Mouse (Mus musculus) erythroblast, embryonic 14.5 days (primary cell): ENCODE results near the gene Tmem160.

Source experiments
- GATA1 ChIP-seq: IDR thresholded peaks from 2 replicates; pipeline ENCODE4 v1.6.1; 2012; ENCODE audit warnings: low read length, inconsistent platforms, mixed read lengths
- TAL1 ChIP-seq: IDR thresholded peaks from 3 replicates; pipeline ENCODE4 v1.6.1; 2012; ENCODE audit warnings: low read length, inconsistent platforms, mixed read lengths

- TF ChIP-seq TAL1 = no peak
- no peak for TF ChIP-seq GATA1
Observed at GRCm38 (mm10) chr7:16471549-16471948, 19.0 kb downstream of the Tmem160 start.
